Mouse (Mus musculus) midbrain, embryonic 11.5 days (tissue): ENCODE measurements around the gene Dnah17. TPM values are rescaled to one million over a fixed set of nuclear protein-coding genes. Genes with fewer than 3 reads are reported as not detected.

ENCODE experiments used
- ATAC-seq: fragments of 200-750 bp; cut with Nextera tagmentation; 2 replicates; pipeline ENCODE4 v1.8.0; 2017; ENCODE audit warnings: moderate TSS enrichment, moderate library complexity; ENCODE audit not compliant: low FRiP score
- DNase-seq: peaks from one replicate; pipeline ENCODE4 v3.0.0; 2015; ENCODE audit warnings: low spot score; ENCODE audit errors: missing footprints
- H3K27ac ChIP-seq: fragments of 300-500 bp; sonication (generic); 2 replicates; pipeline ENCODE4 v1.5.1; 2014; ENCODE audit warnings: low read depth, low read length
- H3K27me3 ChIP-seq: fragments of 300-500 bp; sonication (generic); 2 replicates; pipeline ENCODE4 v1.6.1; 2014; ENCODE audit warnings: mild to moderate bottlenecking, low read length, moderate library complexity, mixed read lengths; ENCODE audit not compliant: control insufficient read depth, insufficient read depth
- H3K36me3 ChIP-seq: fragments of 300-500 bp; sonication (generic); 2 replicates; pipeline ENCODE4 v1.6.1; 2014; ENCODE audit warnings: mild to moderate bottlenecking, low read length, moderate library complexity, mixed read lengths; ENCODE audit not compliant: control insufficient read depth, insufficient read depth
- H3K4me1 ChIP-seq: fragments of 300-500 bp; sonication (generic); 2 replicates; pipeline ENCODE4 v1.6.1; 2014; ENCODE audit warnings: low read length; ENCODE audit not compliant: control insufficient read depth, insufficient read depth
- H3K4me2 ChIP-seq: fragments of 300-500 bp; sonication (generic); 2 replicates; pipeline ENCODE4 v1.6.1; 2014; ENCODE audit warnings: mild to moderate bottlenecking, moderate library complexity
- H3K4me3 ChIP-seq: fragments of 300-500 bp; sonication (generic); 2 replicates; pipeline ENCODE4 v1.5.1; 2014; ENCODE audit warnings: low read depth, low read length
- H3K9ac ChIP-seq: fragments of 300-500 bp; sonication (generic); 2 replicates; pipeline ENCODE4 v1.6.1; 2014; ENCODE audit warnings: low read length
- H3K9me3 ChIP-seq: fragments of 300-500 bp; sonication (generic); 2 replicates; pipeline ENCODE4 v1.6.1; 2016; ENCODE audit warnings: low read length; ENCODE audit not compliant: control insufficient read depth
- WGBS: fragments of 180-500 bp; shearing (Covaris S2); extraction: QIAGEN DNeasy Blood & Tissue Kit; methylation state at CpG from one replicate; pipeline ENCODE4 v1.1.7; 2014; 5-methylcytosine and 5-hydroxymethylcytosine counted together
- polyA plus RNA-seq: library from polyadenylated mRNA; unstranded; fragments of >200 nt; fragmentation: Nextera tagmentation; extraction: Ambion mirVana; gene quantifications from 2 replicates; pipeline ENCODE4 v1.2.1, GENCODE M21; 2014

The Dnah17 gene
- polyA plus RNA-seq, 1 experiment from 2014 or later, result 0.11 TPM

- no peaks in the 10 kb centered on the region for H3K27me3 ChIP-seq
- no peaks in the 10 kb centered on the region for H3K36me3 ChIP-seq
- WGBS, result 86% methylated on average over 14 of the region's 14 CpGs
- no peak for DNase-seq
- no peaks in the 10 kb centered on the region for H3K9me3 ChIP-seq
- H3K9ac ChIP-seq, result no peak overlapping the region
- H3K4me1 ChIP-seq, result no peaks in the 10 kb centered on the region
- ATAC-seq, result no peak
- H3K27ac ChIP-seq, result no peak overlapping the region
- no peak overlapping the region for H3K4me3 ChIP-seq
- H3K4me2 ChIP-seq, result no peak overlapping the region
Measured at GRCm38 (mm10) chr11:118060038-118060437, 70.4 kb downstream of the Dnah17 start.

- no peak overlapping the region for H3K4me3 ChIP-seq
- WGBS, result 62% methylated on average over 10 of the region's 10 CpGs
- no peaks in the 10 kb centered on the region for H3K9me3 ChIP-seq
- DNase-seq (no peak), ATAC-seq (no peak)
- H3K4me1 ChIP-seq, result no peaks in the 10 kb centered on the region
- no peak overlapping the region for H3K27ac ChIP-seq
- no peak overlapping the region for H3K4me2 ChIP-seq
- H3K36me3 ChIP-seq, result no peaks in the 10 kb centered on the region
- H3K27me3 ChIP-seq, result no peaks in the 10 kb centered on the region
- H3K9ac ChIP-seq, result no peak overlapping the region
Measured at GRCm38 (mm10) chr11:118058872-118059271, 71.6 kb downstream of the Dnah17 start.

GRCm38 (mm10) chr11:118058367-118058766, 72.1 kb downstream of the Dnah17 start:
- no peak for ATAC-seq
- no peak overlapping the region for H3K27ac ChIP-seq
- no peaks in the 10 kb centered on the region for H3K9me3 ChIP-seq
- no peaks in the 10 kb centered on the region for H3K27me3 ChIP-seq
- 76% methylated on average over 12 of the region's 12 CpGs for WGBS
- no peak overlapping the region for H3K9ac ChIP-seq
- no peak overlapping the region for H3K4me3 ChIP-seq
- H3K4me1 ChIP-seq, result no peaks in the 10 kb centered on the region
- H3K36me3 ChIP-seq, result no peaks in the 10 kb centered on the region
- no peak for DNase-seq
- no peak overlapping the region for H3K4me2 ChIP-seq

- DNase-seq, result no peak
- Histone ChIP-seq H3K4me1 (no peaks in the 10 kb centered on the region), H3K4me3 (no peak overlapping the region), H3K9ac (no peak overlapping the region), H3K27me3 (no peaks in the 10 kb centered on the region), H3K9me3 (no peaks in the 10 kb centered on the region), H3K27ac (no peak overlapping the region), H3K4me2 (no peak overlapping the region), H3K36me3 (no peaks in the 10 kb centered on the region)
- 80% methylated on average over 16 of the region's 16 CpGs for WGBS
- no peak for ATAC-seq
Measured at GRCm38 (mm10) chr11:118050174-118050573, 80.3 kb downstream of the Dnah17 start.

- H3K36me3 ChIP-seq, result no peaks in the 10 kb centered on the region
- no peak for DNase-seq
- H3K27me3 ChIP-seq, result no peaks in the 10 kb centered on the region
- no peaks in the 10 kb centered on the region for H3K4me1 ChIP-seq
- no peak overlapping the region for H3K4me2 ChIP-seq
- ATAC-seq, result no peak
- H3K9ac ChIP-seq, result no peak overlapping the region
- H3K27ac ChIP-seq, result no peak overlapping the region
- no peak overlapping the region for H3K4me3 ChIP-seq
- WGBS, result 33% methylated on average over 8 of the region's 8 CpGs
- H3K9me3 ChIP-seq, result no peaks in the 10 kb centered on the region
Measured at GRCm38 (mm10) chr11:118049641-118050040, 80.8 kb downstream of the Dnah17 start.

- Histone ChIP-seq H3K9me3 (no peaks in the 10 kb centered on the region), H3K4me2 (no peak overlapping the region), H3K27ac (no peak overlapping the region), H3K9ac (no peak overlapping the region), H3K36me3 (no peaks in the 10 kb centered on the region), H3K27me3 (no peaks in the 10 kb centered on the region), H3K4me3 (no peak overlapping the region), H3K4me1 (no peaks in the 10 kb centered on the region)
- 73% methylated on average over 14 of the region's 14 CpGs for WGBS
- no peak for DNase-seq
- ATAC-seq, result no peak
Measured at GRCm38 (mm10) chr11:118043293-118043907, 87.0 kb downstream of the Dnah17 start.

GRCm38 (mm10) chr11:118042791-118043190, 87.6 kb downstream of the Dnah17 start:
- no peak overlapping the region for H3K4me3 ChIP-seq
- H3K4me2 ChIP-seq, result no peak overlapping the region
- ATAC-seq (no peak), DNase-seq (no peak)
- 88% methylated on average over 9 of the region's 9 CpGs for WGBS
- H3K9ac ChIP-seq, result no peak overlapping the region
- no peaks in the 10 kb centered on the region for H3K4me1 ChIP-seq
- H3K27me3 ChIP-seq, result no peaks in the 10 kb centered on the region
- H3K9me3 ChIP-seq, result no peaks in the 10 kb centered on the region
- no peak overlapping the region for H3K27ac ChIP-seq
- no peaks in the 10 kb centered on the region for H3K36me3 ChIP-seq

GRCm38 (mm10) chr11:118035068-118035467, 95.4 kb downstream of the Dnah17 start:
- Histone ChIP-seq H3K27ac (no peak overlapping the region), H3K9ac (no peak overlapping the region), H3K27me3 (no peaks in the 10 kb centered on the region), H3K36me3 (peaks cover 3% of the 10 kb centered on the region; the same call in 1 of the 2 replicates), H3K9me3 (no peaks in the 10 kb centered on the region), H3K4me1 (no peaks in the 10 kb centered on the region), H3K4me3 (no peak overlapping the region), H3K4me2 (no peak overlapping the region)
- ATAC-seq (no peak), DNase-seq (no peak)
- 88% methylated on average over 9 of the region's 9 CpGs for WGBS

GRCm38 (mm10) chr11:118034395-118034794, 96.0 kb downstream of the Dnah17 start:
- H3K9ac ChIP-seq, result no peak overlapping the region
- no peak overlapping the region for H3K4me3 ChIP-seq
- no peak overlapping the region for H3K27ac ChIP-seq
- DNase-seq, result no peak
- no peaks in the 10 kb centered on the region for H3K27me3 ChIP-seq
- WGBS, result 87% methylated on average over 13 of the region's 13 CpGs
- no peak for ATAC-seq
- no peaks in the 10 kb centered on the region for H3K4me1 ChIP-seq
- no peak overlapping the region for H3K4me2 ChIP-seq
- peaks cover 3% of the 10 kb centered on the region; the same call in 1 of the 2 replicates for H3K36me3 ChIP-seq
- no peaks in the 10 kb centered on the region for H3K9me3 ChIP-seq
